Mouse (Mus musculus): ENCODE data around the gene Gm13276.

DNA sequence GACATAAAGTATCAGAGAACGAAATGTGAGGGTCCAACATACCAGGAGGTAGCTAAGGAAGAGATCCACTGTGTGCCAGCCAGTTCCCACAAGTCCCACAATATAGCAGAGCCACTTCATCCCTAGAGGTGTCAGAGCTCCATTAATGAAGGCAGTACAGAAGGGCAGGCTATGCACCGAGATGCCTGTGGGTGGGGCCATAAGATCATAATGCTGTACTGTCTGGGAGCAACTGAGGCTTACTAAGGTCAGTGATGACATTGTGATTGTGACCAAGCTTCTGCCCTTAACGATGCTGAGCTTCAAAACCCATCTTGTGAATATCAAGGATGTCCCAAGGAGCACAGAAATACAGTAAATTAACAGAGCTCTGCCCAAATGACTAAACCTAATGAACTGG, 41.3 kb upstream of the Gm13276 start:
- no peak for TF ChIP-seq TCF12 (IDR thresholded peaks at IDR 0.05; ENCODE audit: insufficient read depth, poor library complexity, severe bottlenecking)
- TF ChIP-seq E2F4 (IDR thresholded peaks at IDR 0.05; ENCODE audit: insufficient read depth): no peak
- TF ChIP-seq POLR2A (IDR thresholded peaks at IDR 0.05; ENCODE audit: insufficient read length, low read depth): no peak
- no peak for TF ChIP-seq POLR2AphosphoS2 (IDR thresholded peaks at IDR 0.05; ENCODE audit: insufficient read length, low read depth)
- no peak for TF ChIP-seq USF1 (IDR thresholded peaks at IDR 0.05; ENCODE audit: low read depth)
- no peak for TF ChIP-seq MAX (IDR thresholded peaks at IDR 0.05; ENCODE audit: low read depth)
- TF ChIP-seq MYOG (IDR thresholded peaks at IDR 0.05; ENCODE audit: control insufficient read depth in 1 of 3, insufficient read depth in 1 of 3, insufficient read length in 2 of 3, low read depth in 2 of 3): no peak
- TF ChIP-seq SRF (IDR thresholded peaks at IDR 0.05; ENCODE audit: control insufficient read depth, insufficient read length, low read depth): no peak
- no peak for TF ChIP-seq MYOD1 (IDR thresholded peaks at IDR 0.05; ENCODE audit: control insufficient read depth in 1 of 3, insufficient read length in 2 of 3, low read depth in 2 of 3)
- no peak for TF ChIP-seq TCF3 (IDR thresholded peaks at IDR 0.05; ENCODE audit: insufficient read length, low read depth)
- no peak for TF ChIP-seq CEBPB (IDR thresholded peaks at IDR 0.05; ENCODE audit: insufficient read depth, poor library complexity, severe bottlenecking)
- TF ChIP-seq REST (IDR thresholded peaks at IDR 0.05; ENCODE audit: insufficient read depth, insufficient read length): no peak

All from myocyte (in vitro differentiated cells).